Mouse (Mus musculus): ENCODE measurements around the gene Utrn.

GRCm38 (mm10) chr10:12754911-12755310 lies 114.3 kb downstream of the Utrn start:
- no peak for TF ChIP-seq CTCF (IDR thresholded peaks at IDR 0.05; ENCODE audit: extremely low read depth, insufficient read depth, insufficient read length, insufficient replicate concordance)
- TF ChIP-seq POLR2A (IDR thresholded peaks at IDR 0.05; ENCODE audit: low read depth, low read length), result no peak

All from spleen, adult 2 months (tissue).